Mouse (Mus musculus): ENCODE measurements at regions not wholly inside any gene's neighbourhood (a gene's known extent, or its start where the extent isn't known, plus 50 kb on each side); places are given as distances from the start of the nearest gene placed in this dataset.

GRCm38 (mm10) chr12:49758391-49758790 is 373.4 kb downstream of the Gm43517 start:
- TF ChIP-seq CTCF (IDR thresholded peaks at IDR 0.05) (no peak), POLR2A (IDR thresholded peaks at IDR 0.05; ENCODE audit: insufficient read depth, low read depth, low read length) (no peak)
